Mouse (Mus musculus): ENCODE data around the gene Scp2.

DNA sequence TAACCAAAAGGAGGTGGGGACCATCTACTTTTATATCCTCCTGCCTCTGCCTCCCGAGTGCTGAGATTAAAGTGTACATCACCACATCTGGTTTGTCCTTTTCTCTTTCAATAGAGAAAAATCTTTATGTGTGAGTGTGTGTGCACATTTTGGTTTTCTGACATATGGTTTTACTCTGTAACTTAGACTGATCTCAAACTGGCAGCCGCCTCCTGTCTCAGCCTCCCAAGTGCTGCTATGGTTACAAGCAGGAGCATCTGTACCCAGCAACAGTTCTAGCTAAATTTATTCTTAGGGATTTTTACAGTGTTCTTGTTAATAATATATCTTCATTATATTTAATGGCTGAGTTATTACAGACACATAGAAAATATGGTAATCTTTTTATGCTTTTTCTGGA, 87.6 kb downstream of the Scp2 start:
- TF ChIP-seq CTCF (IDR thresholded peaks at IDR 0.05; ENCODE audit: low read depth) = no peak
- TF ChIP-seq EP300 (IDR thresholded peaks at IDR 0.05; ENCODE audit: low read depth) = no peak

All from heart, postnatal 0 days (tissue).